Mouse (Mus musculus): ENCODE results near the gene Nrsn1. TPM values are rescaled to one million over a fixed set of nuclear protein-coding genes. Genes with fewer than 3 reads are reported as not detected.
"Not testable (repeated sequence)": the region's sequence is repeated elsewhere in the genome, so short reads cannot be mapped to it uniquely, and the experiment has no call there.

The Nrsn1 gene
- not detected in 2 replicates for polyA plus RNA-seq (2012)

DNA sequence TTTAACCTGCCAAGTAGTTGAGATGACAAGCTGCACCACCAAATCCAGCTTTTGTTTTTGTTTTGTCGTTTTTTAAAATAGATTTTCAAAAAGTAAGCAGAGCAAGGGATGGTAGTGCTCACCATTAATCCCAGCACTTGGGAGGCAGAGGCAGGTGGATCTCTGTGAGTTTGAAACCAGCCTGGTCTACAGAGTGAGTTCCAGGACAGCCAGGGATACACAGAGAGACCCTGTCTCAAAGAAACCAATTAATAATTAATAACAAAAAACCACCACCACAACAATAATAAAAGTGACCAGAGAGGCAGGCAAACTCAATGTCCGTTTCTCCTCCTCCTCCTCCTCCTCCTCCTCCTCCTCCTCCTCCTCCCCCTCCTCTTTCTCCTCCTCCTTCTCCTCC is at the start of gene Nrsn1:
Gene Nrsn1 (minus strand): TSS at position 101 of the 400 bp plus-strand sequence.
- TF ChIP-seq GATA1 (IDR thresholded peaks at IDR 0.05; ENCODE audit: low read length) = not testable (repeated sequence)

DNA sequence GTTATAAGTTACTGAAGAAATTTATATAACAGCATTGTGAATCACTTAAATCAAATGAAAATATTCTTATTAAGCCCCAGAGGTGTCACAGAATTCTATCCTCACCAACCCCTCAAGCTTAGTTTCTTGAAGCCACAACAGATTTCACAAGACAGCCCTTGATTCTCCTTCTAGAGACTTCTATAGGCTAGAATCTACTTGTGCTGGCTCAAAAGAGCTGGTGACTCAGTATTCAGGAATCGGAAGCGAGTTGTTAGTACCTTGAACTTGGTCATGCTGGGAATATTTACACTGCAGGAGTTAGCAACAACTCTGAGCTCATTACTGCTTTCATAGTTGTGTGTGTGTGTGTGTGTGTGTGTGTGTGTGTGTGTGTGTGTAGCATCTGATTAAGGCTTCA is 41.8 kb upstream of the Nrsn1 start:
- TF ChIP-seq GATA1 (IDR thresholded peaks at IDR 0.05; ENCODE audit: low read length) = no peak

DNA sequence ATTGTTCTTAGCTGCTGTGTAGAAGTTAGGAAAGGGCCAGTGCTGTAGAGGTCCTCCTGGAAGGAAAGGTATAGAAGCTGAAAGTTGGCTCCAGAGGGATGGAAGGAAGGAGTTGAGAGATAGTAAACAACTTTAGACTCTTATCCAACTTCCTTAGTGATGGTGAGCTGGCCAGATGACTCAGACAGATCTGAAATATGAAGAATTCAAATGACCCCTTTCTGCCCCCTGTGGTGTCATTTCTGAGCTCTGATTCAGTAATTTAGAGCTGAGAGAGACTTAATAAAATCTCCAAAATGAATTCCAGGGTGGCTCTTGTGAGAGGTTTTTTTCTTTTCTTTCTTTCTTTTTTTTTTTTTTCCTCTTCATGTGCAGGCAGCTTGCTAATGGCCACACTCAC is 39.8 kb upstream of the Nrsn1 start:
- TF ChIP-seq GATA1 (IDR thresholded peaks at IDR 0.05; ENCODE audit: low read length) = no peak

DNA sequence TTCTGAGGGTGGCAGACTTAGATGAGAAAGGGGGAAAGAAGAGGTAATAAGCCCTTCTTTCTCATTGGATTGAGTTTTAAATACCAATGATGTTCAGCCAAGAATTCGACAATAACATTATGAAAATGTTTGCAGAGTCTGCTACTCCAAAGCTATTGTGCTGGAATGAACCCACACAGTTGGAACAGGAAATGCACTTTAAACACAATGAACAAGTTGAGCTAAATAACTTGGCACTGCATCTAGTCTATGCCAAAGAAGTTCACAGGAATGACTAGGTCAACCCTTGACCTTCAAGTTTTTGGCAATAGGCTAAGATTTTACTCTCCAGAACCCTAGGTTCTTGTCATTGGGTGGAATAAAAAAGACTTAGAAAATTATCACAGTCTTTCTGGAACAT is 18.4 kb upstream of the Nrsn1 start:
- TF ChIP-seq GATA1 (IDR thresholded peaks at IDR 0.05; ENCODE audit: low read length) = no peak

DNA sequence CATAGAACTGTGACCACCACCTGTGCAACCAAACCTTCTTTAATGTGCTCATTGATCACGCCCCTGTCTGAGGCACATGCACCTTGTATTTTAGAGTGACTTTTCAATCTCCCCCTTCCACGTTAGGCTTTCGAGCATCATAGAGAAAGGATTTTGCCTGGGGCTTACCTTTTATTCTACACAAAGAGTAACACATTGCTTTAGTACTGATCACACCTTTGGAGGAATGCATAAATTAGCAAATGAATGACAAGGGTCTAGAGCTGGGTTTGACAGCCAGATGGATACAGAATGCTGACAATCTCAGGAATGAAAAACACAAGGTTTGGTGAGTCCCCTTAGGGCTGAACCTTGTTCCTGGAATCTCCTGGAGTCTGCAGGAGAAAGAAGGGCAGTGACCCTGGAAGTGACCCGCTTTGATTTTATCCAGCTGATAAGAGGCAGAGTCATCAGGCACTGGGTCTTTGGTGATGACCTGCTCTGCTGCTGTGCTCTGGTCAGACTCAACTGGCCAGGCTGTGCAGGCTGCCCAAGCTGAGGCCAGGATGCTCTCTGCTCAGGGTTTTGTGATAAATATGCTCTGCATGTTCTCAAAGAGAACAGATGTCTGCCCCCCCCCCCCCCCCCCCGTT is 4.7 kb upstream of the Nrsn1 start:
- no peak for TF ChIP-seq GATA1 (IDR thresholded peaks at IDR 0.05; ENCODE audit: low read length)

- no peak for TF ChIP-seq GATA1 (IDR thresholded peaks at IDR 0.05; ENCODE audit: low read length)
Observed at GRCm38 (mm10) chr13:25272189-25272588, 1.9 kb upstream of the Nrsn1 start.

GRCm38 (mm10) chr13:25269569-25270268 is 583 bp downstream of the Nrsn1 start:
- TF ChIP-seq GATA1 (IDR thresholded peaks at IDR 0.05; ENCODE audit: low read length) = no peak

DNA sequence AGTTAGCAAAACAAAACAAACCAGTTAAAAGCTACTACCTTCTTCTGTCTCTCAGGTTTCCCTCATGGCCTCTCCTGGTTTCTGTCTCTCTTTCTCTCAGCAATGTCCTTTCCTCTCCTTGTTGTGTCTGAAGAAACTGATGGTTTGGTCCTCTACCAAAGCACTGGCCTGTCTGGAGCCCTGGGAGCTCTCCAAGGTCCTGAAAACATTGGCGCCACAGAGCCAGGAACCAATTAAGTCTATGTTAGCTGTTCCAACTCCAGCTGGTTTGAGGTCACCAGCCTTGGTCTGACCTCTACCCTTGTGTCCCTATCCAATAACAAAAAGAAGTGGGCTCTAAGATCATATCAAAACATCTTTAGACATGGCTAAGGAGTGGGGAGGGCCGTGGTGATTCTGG is 1.3 kb downstream of the Nrsn1 start:
- no peak for TF ChIP-seq GATA1 (IDR thresholded peaks at IDR 0.05; ENCODE audit: low read length)

GRCm38 (mm10) chr13:25262748-25263147 is 7.6 kb downstream of the Nrsn1 start:
- TF ChIP-seq GATA1 (IDR thresholded peaks at IDR 0.05; ENCODE audit: low read length) = no peak

DNA sequence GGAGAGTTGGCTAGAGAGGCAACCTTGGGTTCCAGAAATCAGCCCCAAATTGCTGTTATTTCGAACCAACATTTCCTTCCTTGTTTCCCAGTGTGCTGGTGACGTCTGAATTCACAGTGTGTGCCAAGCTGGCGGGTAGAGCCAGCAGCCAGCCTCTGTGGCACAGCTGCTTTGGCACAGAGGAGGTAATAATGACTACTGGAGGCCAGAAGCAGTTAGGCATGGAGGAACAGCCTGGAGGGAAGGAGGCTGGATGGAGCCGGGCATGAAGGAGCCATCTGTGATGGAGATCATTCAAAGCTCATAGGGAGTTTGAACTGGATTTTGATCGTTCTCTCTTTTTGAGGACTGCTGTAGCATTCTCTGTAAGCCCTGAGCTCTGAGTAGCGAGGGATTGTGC is 12.7 kb downstream of the Nrsn1 start:
- TF ChIP-seq GATA1 (IDR thresholded peaks at IDR 0.05; ENCODE audit: low read length) = no peak

- TF ChIP-seq GATA1 (IDR thresholded peaks at IDR 0.05; ENCODE audit: low read length) = no peak
Observed at GRCm38 (mm10) chr13:25254478-25255263, 15.6 kb downstream of the Nrsn1 start.

- TF ChIP-seq GATA1 (IDR thresholded peaks at IDR 0.05; ENCODE audit: low read length) = no peak
Observed at GRCm38 (mm10) chr13:25251893-25252292, 18.4 kb downstream of the Nrsn1 start.

- no peak for TF ChIP-seq GATA1 (IDR thresholded peaks at IDR 0.05; ENCODE audit: low read length)
Observed at GRCm38 (mm10) chr13:25220186-25220787, 50.0 kb downstream of the Nrsn1 start.

DNA sequence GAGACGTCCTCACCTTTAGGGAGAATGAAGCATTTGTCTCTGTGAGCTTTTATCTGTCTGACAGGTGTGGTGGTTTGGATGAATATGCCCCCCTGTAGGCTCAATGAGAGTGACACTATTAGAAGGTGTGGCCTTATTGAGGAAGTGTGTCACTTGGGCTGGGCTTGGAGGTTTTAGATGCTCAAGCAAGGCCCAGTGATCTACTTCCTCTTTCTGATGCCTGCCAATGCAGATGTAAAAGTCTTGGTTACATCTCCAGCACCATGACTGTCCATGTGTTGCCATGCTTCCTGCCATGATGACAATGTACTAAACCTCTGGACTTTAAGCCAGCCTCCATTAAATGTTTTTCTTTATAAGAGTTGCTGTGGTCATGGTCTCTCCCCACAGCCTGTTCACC is 51.9 kb downstream of the Nrsn1 start:
- no peak for TF ChIP-seq GATA1 (IDR thresholded peaks at IDR 0.05; ENCODE audit: low read length)

DNA sequence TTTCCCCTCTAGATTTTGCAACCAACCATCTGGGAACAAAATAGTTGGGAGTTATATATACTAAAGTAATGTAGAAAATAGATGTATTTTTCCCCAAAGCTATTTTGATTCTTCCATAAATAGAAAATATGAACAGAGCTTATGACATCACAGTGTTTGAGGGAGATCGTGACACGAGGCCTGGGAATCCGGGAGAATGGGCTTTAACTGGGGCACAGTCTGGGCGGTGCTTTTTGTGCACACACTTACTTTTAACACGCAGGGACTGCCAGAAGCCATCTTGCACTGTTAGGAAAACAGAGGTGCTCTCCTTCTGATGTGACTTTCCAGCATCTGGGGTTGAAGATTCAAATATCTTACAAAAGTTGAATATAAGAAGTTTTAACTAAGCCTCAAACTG is 63.4 kb downstream of the Nrsn1 start:
- no peak for TF ChIP-seq GATA1 (IDR thresholded peaks at IDR 0.05; ENCODE audit: low read length)

Other genes starting within 250 kb of the Nrsn1 start
- gene Dcdc2a, start 214.5 kb downstream of the Nrsn1 start, polyA plus RNA-seq (2012) = not detected in 2 replicates